Mouse (Mus musculus): Measurements from ENCODE around the gene Rps10.

DNA sequence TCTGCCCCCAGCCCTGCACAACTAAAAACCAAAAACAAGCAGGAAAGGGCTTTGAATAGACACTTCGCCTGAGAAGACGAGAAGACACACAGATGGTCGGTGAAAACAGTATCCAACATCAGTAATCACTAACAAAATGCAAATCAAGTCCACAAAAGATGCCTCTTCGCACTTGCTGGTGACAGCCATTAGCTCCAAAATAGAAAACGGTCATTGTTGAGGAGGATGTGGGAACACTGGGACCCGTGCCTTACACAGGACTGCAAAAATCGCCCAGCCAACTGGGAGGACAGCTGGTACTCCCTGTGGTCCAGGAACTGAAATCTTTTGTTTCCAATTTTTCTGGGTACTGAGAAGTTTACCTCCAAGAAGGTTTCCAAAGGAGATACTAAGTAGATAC is 37.5 kb upstream of the Rps10 start:
- TF ChIP-seq CTCF (IDR thresholded peaks at IDR 0.05; ENCODE audit: extremely low read depth, insufficient read depth, insufficient read length, insufficient replicate concordance): no peak
- no peak for TF ChIP-seq POLR2A (IDR thresholded peaks at IDR 0.05; ENCODE audit: low read depth, low read length)
